1 mouse cellular context compared by ENCODE assay signal in genomic region chr11:96969746-96970145, GRCm38 (mm10).
TF ChIP-seq lines count a peak whose summit lies in the region.

No protein-coding gene starts in this region.

TF ChIP-seq in MEL, 35 proteins besides CTCF, POLR2A, EP300 and RAD21:
- no peak for TF ChIP-seq MEF2A (IDR thresholded peaks at IDR 0.05; ENCODE audit: extremely low read depth, insufficient replicate concordance, low read depth, low read length, poor library complexity, severe bottlenecking)
- TF ChIP-seq E2F4 (IDR thresholded peaks at IDR 0.05; ENCODE audit: borderline replicate concordance, low read depth, low read length) = no peak
- no peak for TF ChIP-seq MYB (IDR thresholded peaks at IDR 0.05; ENCODE audit: low read depth, low read length)
- TF ChIP-seq TBP (IDR thresholded peaks at IDR 0.05; ENCODE audit: low read depth, low read length) = no peak
- no peak for TF ChIP-seq ZC3H11A (IDR thresholded peaks at IDR 0.05; ENCODE audit: low read depth, low read length)
- TF ChIP-seq UBTF (IDR thresholded peaks at IDR 0.05; ENCODE audit: borderline replicate concordance, insufficient read depth, low read depth, low read length) = no peak
- no peak for TF ChIP-seq SIN3A (IDR thresholded peaks at IDR 0.05; ENCODE audit: low read length)
- no peak for TF ChIP-seq JUND (IDR thresholded peaks at IDR 0.05; ENCODE audit: low read depth, low read length)
- no peak for TF ChIP-seq NRF1 (IDR thresholded peaks at IDR 0.05; ENCODE audit: insufficient read depth, low read depth, low read length, poor library complexity, severe bottlenecking)
- no peak for TF ChIP-seq ZKSCAN1 (IDR thresholded peaks at IDR 0.05; ENCODE audit: low read depth, low read length)
- TF ChIP-seq GATA1 (IDR thresholded peaks at IDR 0.05; ENCODE audit: low read depth, low read length) = no peak
- TF ChIP-seq MAFK (IDR thresholded peaks at IDR 0.05; ENCODE audit: borderline replicate concordance, low read depth, low read length) = no peak
- no peak for TF ChIP-seq ZMIZ1 (IDR thresholded peaks at IDR 0.05; ENCODE audit: low read depth, low read length)
- TF ChIP-seq TAL1 (IDR thresholded peaks at IDR 0.05; ENCODE audit: low read length) = no peak
- TF ChIP-seq BHLHE40 (IDR thresholded peaks at IDR 0.05; ENCODE audit: borderline replicate concordance, low read depth, low read length) = no peak
- no peak for TF ChIP-seq KAT2A (conservative IDR thresholded peaks at IDR 0.05; ENCODE audit: low read depth, low read length)
- TF ChIP-seq RCOR1 (IDR thresholded peaks at IDR 0.05; ENCODE audit: low read depth, low read length) = no peak
- no peak for TF ChIP-seq HCFC1 (IDR thresholded peaks at IDR 0.05; ENCODE audit: low read depth, low read length)
- no peak for TF ChIP-seq ELF1 (IDR thresholded peaks at IDR 0.05; ENCODE audit: low read depth, low read length)
